Mouse (Mus musculus) spleen, adult 2 months (tissue): ENCODE measurements around the gene Ifit3b. TPM values are rescaled to one million over a fixed set of nuclear protein-coding genes. Genes with fewer than 3 reads are reported as not detected.

ENCODE experiments used
- DNase-seq, 2 experiments: peaks; one replicate each; pipeline versions ENCODE4 v3.0.0 to v3.0.0-alpha.2; 2012 to 2021; ENCODE audit warnings: low spot score in 2 of 2, low read depth in 1 of 2
- H3K27ac ChIP-seq: fragments of 200-500 bp; 2 replicates; pipeline ENCODE4 v1.5.1; 2012; ENCODE audit warnings: low read length, inconsistent platforms; ENCODE audit not compliant: insufficient read depth
- H3K27me3 ChIP-seq: fragments of 200-500 bp; 2 replicates; pipeline ENCODE4 v1.6.1; 2012; ENCODE audit warnings: mild to moderate bottlenecking, moderate library complexity, low read length, inconsistent platforms; ENCODE audit not compliant: control insufficient read depth, insufficient read depth
- H3K36me3 ChIP-seq: fragments of 200-500 bp; 2 replicates; pipeline ENCODE4 v1.6.1; 2012; ENCODE audit warnings: mild to moderate bottlenecking, low read length, inconsistent platforms; ENCODE audit not compliant: control insufficient read depth, insufficient read depth
- H3K4me1 ChIP-seq: fragments of 200-500 bp; 2 replicates; pipeline ENCODE4 v1.6.1; 2011; ENCODE audit warnings: inconsistent platforms; ENCODE audit not compliant: control insufficient read depth, insufficient read depth, insufficient read length
- H3K4me3 ChIP-seq: fragments of 200-500 bp; 2 replicates; pipeline ENCODE4 v1.5.1; 2011; ENCODE audit warnings: mild to moderate bottlenecking, inconsistent platforms; ENCODE audit not compliant: insufficient read depth, insufficient read length; ENCODE audit errors: extremely low read depth
- CTCF ChIP-seq: fragments of 200-500 bp; IDR thresholded peaks from 2 replicates; pipeline ENCODE4 v1.5.1; 2011; ENCODE audit warnings: mild to moderate bottlenecking, inconsistent platforms; ENCODE audit not compliant: insufficient read depth, insufficient read length, insufficient replicate concordance; ENCODE audit errors: extremely low read depth
- POLR2A ChIP-seq: fragments of 200-500 bp; IDR thresholded peaks from 2 replicates; pipeline ENCODE4 v1.6.1; 2011; ENCODE audit warnings: low read depth, low read length, inconsistent platforms
- WGBS: fragments of 180-500 bp; shearing (Covaris S2); methylation state at CpG from one replicate; pipeline ENCODE4 v1.1.7; 2018; 5-methylcytosine and 5-hydroxymethylcytosine counted together
- polyA plus RNA-seq: library from polyadenylated mRNA; depleted of rRNA; stranded (reverse); fragments of >200 nt; gene quantifications from 2 replicates; pipeline ENCODE4 v1.2.3, GENCODE M21; 2012; rRNA removed

The Ifit3b gene
- polyA plus RNA-seq, 1 experiment = 0.70 TPM

DNA sequence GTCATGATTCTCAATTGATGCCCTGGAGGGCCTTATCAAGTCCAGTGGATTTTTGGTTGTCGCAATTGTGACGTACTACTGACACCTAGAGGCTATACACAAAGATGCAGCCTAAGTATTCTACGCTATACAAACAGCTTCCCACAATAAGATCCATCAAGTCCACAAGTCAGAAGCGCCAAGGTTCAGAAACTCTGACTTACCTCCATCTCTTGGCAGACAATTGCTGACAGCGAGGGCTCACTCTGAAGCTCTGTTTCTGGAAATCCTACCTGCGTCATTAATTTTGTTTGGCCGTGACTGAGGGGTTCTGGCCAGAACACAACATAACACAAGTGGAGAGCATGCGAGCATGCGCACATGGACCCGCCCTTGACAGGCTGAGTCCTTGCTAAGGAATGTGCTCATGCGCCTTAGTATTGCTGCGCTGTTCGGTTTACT lies 54.3 kb downstream of the Ifit3b start:
- WGBS = 12% methylated on average over 13 of the region's 13 CpGs
- no peaks in the 10 kb centered on the region; the same call in 1 of the 2 replicates for H3K4me1 ChIP-seq
- H3K27me3 ChIP-seq = no peaks in the 10 kb centered on the region
- peak overlapping the region; percentile 19; the same call in 1 of the 2 replicates for H3K4me3 ChIP-seq
- TF ChIP-seq CTCF (peak; percentile 32; the same call in 1 of the 2 replicates), POLR2A (no peak)
- H3K27ac ChIP-seq = no peak overlapping the region
- peak in 1 of 2 experiments; percentile 48 for DNase-seq
- no peaks in the 10 kb centered on the region for H3K36me3 ChIP-seq

DNA sequence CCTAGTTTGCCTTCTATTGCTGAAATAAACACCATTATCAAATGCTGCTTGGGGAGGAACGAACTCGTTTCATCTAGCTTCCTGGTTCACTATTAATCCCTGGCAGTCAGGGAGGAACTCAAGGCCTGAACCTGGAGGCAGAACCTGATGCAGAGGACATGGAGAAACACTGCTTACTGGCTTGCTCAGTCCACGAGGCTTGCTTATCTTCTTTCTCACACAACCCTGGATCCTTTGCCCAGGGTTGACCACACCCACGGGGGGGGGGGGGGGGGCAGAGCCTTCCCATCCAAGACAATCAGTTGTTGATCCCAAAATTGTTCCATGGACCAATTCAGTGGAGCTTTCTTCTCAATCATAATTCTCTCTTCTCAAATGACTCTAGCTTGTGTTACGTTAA lies 55.0 kb downstream of the Ifit3b start:
- no peaks in the 10 kb centered on the region; the same call in 1 of the 2 replicates for H3K4me1 ChIP-seq
- H3K27ac ChIP-seq = no peak overlapping the region
- DNase-seq = no peak
- no peaks in the 10 kb centered on the region for H3K36me3 ChIP-seq
- no peak for TF ChIP-seq POLR2A
- TF ChIP-seq CTCF = no peak
- no peak overlapping the region for H3K4me3 ChIP-seq
- H3K27me3 ChIP-seq = no peaks in the 10 kb centered on the region
- 37% methylated on average over 5 of the region's 5 CpGs for WGBS

Other genes with a start within 250 kb of the Ifit3b start
- gene Ch25h, start 132.8 kb upstream of the Ifit3b start, polyA plus RNA-seq = 12.9 and 20.8 TPM in 2 replicates
- gene Lipa, start 80.5 kb upstream of the Ifit3b start, polyA plus RNA-seq = 24.7 and 30.2 TPM in 2 replicates
- gene Ifit2, start 57.3 kb upstream of the Ifit3b start, polyA plus RNA-seq = 0.83 TPM in 2 replicates
- gene Ifit3, start 24.4 kb upstream of the Ifit3b start, polyA plus RNA-seq = 2.8 and 3.3 TPM in 2 replicates
- 1.9 and 2.2 TPM in 2 replicates for gene Ifit1bl1, start 6.0 kb upstream of the Ifit3b start, polyA plus RNA-seq
- 0.05 and 0.11 TPM in 2 replicates for gene Ifit1bl2, start 32.8 kb downstream of the Ifit3b start, polyA plus RNA-seq
- 2.0 and 2.4 TPM in 2 replicates for gene Ifit1, start 32.9 kb downstream of the Ifit3b start, polyA plus RNA-seq
- gene Slc16a12, start 139.3 kb downstream of the Ifit3b start, polyA plus RNA-seq = 0.22 and 0.27 TPM in 2 replicates